Mouse (Mus musculus) right cerebral cortex, adult 2 months (tissue): ENCODE results near the gene Etv6.
"Not testable (repeated sequence)": the region's sequence is repeated elsewhere in the genome, so short reads cannot be mapped to it uniquely, and the experiment has no call there.

Experiments used
- DNase-seq, 2 experiments: peaks; one replicate each; pipeline ENCODE4 v3.0.0; 2021 to 2022; ENCODE audit warnings: low spot score in 2 of 2

The Etv6 gene

GRCm38 (mm10) chr6:134035490-134036405, at the start of gene Etv6:
Gene Etv6, plus strand, starts transcription at chr6:134035700.
- peak; percentile 69 to 80 for DNase-seq

- DNase-seq, result no peak
Observed at GRCm38 (mm10) chr6:133986161-133986560, 49.3 kb upstream of the Etv6 start.

GRCm38 (mm10) chr6:133987068-133987591, 48.4 kb upstream of the Etv6 start:
- DNase-seq, result no peak

- no peak for DNase-seq
Observed at GRCm38 (mm10) chr6:133988011-133988410, 47.5 kb upstream of the Etv6 start.

GRCm38 (mm10) chr6:133997461-133997860, 38.0 kb upstream of the Etv6 start:
- no peak for DNase-seq

GRCm38 (mm10) chr6:133997935-133998334, 37.6 kb upstream of the Etv6 start:
- no peak for DNase-seq

- DNase-seq, result not testable (repeated sequence)
Observed at GRCm38 (mm10) chr6:134014488-134015110, 20.9 kb upstream of the Etv6 start.

GRCm38 (mm10) chr6:134018807-134019206, 16.7 kb upstream of the Etv6 start:
- no peak for DNase-seq

GRCm38 (mm10) chr6:134020821-134021220, 14.7 kb upstream of the Etv6 start:
- no peak for DNase-seq

GRCm38 (mm10) chr6:134026264-134026663, 9.2 kb upstream of the Etv6 start:
- DNase-seq, result no peak

- no peak for DNase-seq
Observed at GRCm38 (mm10) chr6:134027022-134027421, 8.5 kb upstream of the Etv6 start.

- DNase-seq, result no peak
Observed at GRCm38 (mm10) chr6:134032451-134032850, 3.0 kb upstream of the Etv6 start.

GRCm38 (mm10) chr6:134034436-134034835, 1.1 kb upstream of the Etv6 start:
- DNase-seq, result no peak

- DNase-seq, result peak; percentile 70 to 82
Observed at GRCm38 (mm10) chr6:134034904-134035489, 503 bp upstream of the Etv6 start.

- DNase-seq, result no peak
Observed at GRCm38 (mm10) chr6:134036491-134036911, 1.0 kb downstream of the Etv6 start.

- no peak for DNase-seq
Observed at GRCm38 (mm10) chr6:134036951-134037431, 1.5 kb downstream of the Etv6 start.

- no peak for DNase-seq
Observed at GRCm38 (mm10) chr6:134037960-134038359, 2.5 kb downstream of the Etv6 start.

- no peak for DNase-seq
Observed at GRCm38 (mm10) chr6:134038881-134039280, 3.4 kb downstream of the Etv6 start.

- DNase-seq, result no peak
Observed at GRCm38 (mm10) chr6:134039351-134039750, 3.9 kb downstream of the Etv6 start.

GRCm38 (mm10) chr6:134040312-134040711, 4.8 kb downstream of the Etv6 start:
- no peak for DNase-seq

- DNase-seq, result no peak
Observed at GRCm38 (mm10) chr6:134041286-134041685, 5.8 kb downstream of the Etv6 start.

- no peak for DNase-seq
Observed at GRCm38 (mm10) chr6:134041916-134042315, 6.4 kb downstream of the Etv6 start.
